Mouse (Mus musculus) T-helper 2 cell (primary cell): ENCODE measurements around the gene Abca1.

ENCODE experiments used
- in situ Hi-C: fragments of 300-600 bp; cut with MboI, MseI; formaldehyde crosslinking; loops from one replicate; pipeline ENCODE4 v1.15.1; 2025; ENCODE audit warnings: high pct_unique_total_duplicates

Gene Abca1

GRCm38 (mm10) chr4:53121516-53122227 is 38.0 kb downstream of the Abca1 start:
- in situ Hi-C loops, result no loop called here

GRCm38 (mm10) chr4:53121084-53121483 is 38.6 kb downstream of the Abca1 start:
- in situ Hi-C loops, result no loop called here

GRCm38 (mm10) chr4:53120038-53120685 is 39.5 kb downstream of the Abca1 start:
- in situ Hi-C loops, result no loop called here

- in situ Hi-C loops, result no loop called here
These were observed 41.1 kb downstream of the Abca1 start for GRCm38 (mm10) chr4:53118643-53119042.

GRCm38 (mm10) chr4:53117610-53118009 is 42.1 kb downstream of the Abca1 start:
- in situ Hi-C loops, result no loop called here

- in situ Hi-C loops, result no loop called here
These were observed 42.6 kb downstream of the Abca1 start for GRCm38 (mm10) chr4:53117076-53117475.

GRCm38 (mm10) chr4:53115866-53116265 is 43.8 kb downstream of the Abca1 start:
- in situ Hi-C loops, result no loop called here

GRCm38 (mm10) chr4:53115410-53115809 is 44.3 kb downstream of the Abca1 start:
- in situ Hi-C loops, result no loop called here

- in situ Hi-C loops, result no loop called here
These were observed 47.8 kb downstream of the Abca1 start for GRCm38 (mm10) chr4:53111919-53112355.

- in situ Hi-C loops, result no loop called here
These were observed 49.3 kb downstream of the Abca1 start for GRCm38 (mm10) chr4:53110356-53110755.

- in situ Hi-C loops, result no loop called here
These were observed 50.2 kb downstream of the Abca1 start for GRCm38 (mm10) chr4:53109381-53109928.

- in situ Hi-C loops, result no loop called here
These were observed 51.5 kb downstream of the Abca1 start for GRCm38 (mm10) chr4:53108194-53108593.

- in situ Hi-C loops, result no loop called here
These were observed 53.0 kb downstream of the Abca1 start for GRCm38 (mm10) chr4:53106732-53107131.

GRCm38 (mm10) chr4:53106071-53106470 is 53.6 kb downstream of the Abca1 start:
- in situ Hi-C loops, result no loop called here

GRCm38 (mm10) chr4:53104634-53105033 is 55.1 kb downstream of the Abca1 start:
- in situ Hi-C loops, result no loop called here

- in situ Hi-C loops, result no loop called here
These were observed 57.2 kb downstream of the Abca1 start for GRCm38 (mm10) chr4:53102529-53102928.

GRCm38 (mm10) chr4:53101306-53101705 is 58.4 kb downstream of the Abca1 start:
- in situ Hi-C loops, result no loop called here

GRCm38 (mm10) chr4:53100492-53100891 is 59.2 kb downstream of the Abca1 start:
- in situ Hi-C loops, result no loop called here

GRCm38 (mm10) chr4:53094850-53095249 is 64.8 kb downstream of the Abca1 start:
- in situ Hi-C loops, result no loop called here

GRCm38 (mm10) chr4:53094331-53094730 is 65.4 kb downstream of the Abca1 start:
- in situ Hi-C loops, result no loop called here

- in situ Hi-C loops, result no loop called here
These were observed 66.1 kb downstream of the Abca1 start for GRCm38 (mm10) chr4:53093615-53094014.

GRCm38 (mm10) chr4:53089641-53090040 is 70.1 kb downstream of the Abca1 start:
- in situ Hi-C loops, result no loop called here

- in situ Hi-C loops, result no loop called here
These were observed 70.7 kb downstream of the Abca1 start for GRCm38 (mm10) chr4:53088999-53089398.
